Comparison of ENCODE assay signal across 21 mouse cellular contexts in genomic region chr15:91671216-91671615, GRCm38 (mm10).
"Had no signal": no experiment of that assay in that cellular context is flagged by ENCODE, and none has a peak within 500 bp of the region (broad histone marks: within the 10 kb centered on the region; RNA-seq: fewer than 3 reads in every experiment).

No protein-coding gene starts in this region.

- H3K4me2 ChIP-seq: limb, embryonic 13.5 days; liver, embryonic 12.5 days; liver, embryonic 15.5 days; lung, embryonic 15.5 days; midbrain, embryonic 13.5 days; neural tube, embryonic 13.5 days had no signal

- H3K9ac ChIP-seq: limb, embryonic 13.5 days; liver, embryonic 12.5 days; liver, embryonic 15.5 days; lung, embryonic 15.5 days; midbrain, embryonic 13.5 days; neural tube, embryonic 13.5 days had no signal

- H3K27me3 ChIP-seq: limb, embryonic 13.5 days; lung, embryonic 15.5 days; midbrain, embryonic 13.5 days; neural tube, embryonic 13.5 days had no signal

- H3K27ac ChIP-seq: limb, embryonic 10.5 days; limb, embryonic 13.5 days; liver, embryonic 12.5 days; liver, embryonic 15.5 days; lung, embryonic 15.5 days; macrophage; midbrain, embryonic 10.5 days; midbrain, embryonic 13.5 days; neural tube, embryonic 13.5 days had no signal

- DNase-seq: liver; lung, adult 18-20 months; lung, postnatal 14 days; retina, postnatal 1 day; right cerebral cortex, postnatal 25 days; spleen, adult 18-20 months; thymus, adult 2 months; thymus, postnatal 14 days; thymus, postnatal 4 days had no signal

- H3K4me3 ChIP-seq: limb, embryonic 10.5 days; limb, embryonic 13.5 days; liver, embryonic 12.5 days; liver, embryonic 15.5 days; lung, embryonic 15.5 days; midbrain, embryonic 10.5 days; midbrain, embryonic 13.5 days; myocyte; neural tube, embryonic 13.5 days had no signal

- H3K9me3 ChIP-seq: limb, embryonic 10.5 days; limb, embryonic 13.5 days; liver, embryonic 12.5 days; liver, embryonic 15.5 days; lung, embryonic 15.5 days; midbrain, embryonic 10.5 days; midbrain, embryonic 13.5 days; neural tube, embryonic 13.5 days had no signal

- ATAC-seq: intestine, postnatal 0 days; liver, embryonic 12.5 days; midbrain, embryonic 13.5 days; midbrain, embryonic 16.5 days had no signal

- H3K36me3 ChIP-seq: limb, embryonic 10.5 days; limb, embryonic 13.5 days; liver, embryonic 12.5 days; liver, embryonic 15.5 days; lung, embryonic 15.5 days; midbrain, embryonic 10.5 days; midbrain, embryonic 13.5 days; neural tube, embryonic 13.5 days had no signal
